In the genomic region with DNA sequence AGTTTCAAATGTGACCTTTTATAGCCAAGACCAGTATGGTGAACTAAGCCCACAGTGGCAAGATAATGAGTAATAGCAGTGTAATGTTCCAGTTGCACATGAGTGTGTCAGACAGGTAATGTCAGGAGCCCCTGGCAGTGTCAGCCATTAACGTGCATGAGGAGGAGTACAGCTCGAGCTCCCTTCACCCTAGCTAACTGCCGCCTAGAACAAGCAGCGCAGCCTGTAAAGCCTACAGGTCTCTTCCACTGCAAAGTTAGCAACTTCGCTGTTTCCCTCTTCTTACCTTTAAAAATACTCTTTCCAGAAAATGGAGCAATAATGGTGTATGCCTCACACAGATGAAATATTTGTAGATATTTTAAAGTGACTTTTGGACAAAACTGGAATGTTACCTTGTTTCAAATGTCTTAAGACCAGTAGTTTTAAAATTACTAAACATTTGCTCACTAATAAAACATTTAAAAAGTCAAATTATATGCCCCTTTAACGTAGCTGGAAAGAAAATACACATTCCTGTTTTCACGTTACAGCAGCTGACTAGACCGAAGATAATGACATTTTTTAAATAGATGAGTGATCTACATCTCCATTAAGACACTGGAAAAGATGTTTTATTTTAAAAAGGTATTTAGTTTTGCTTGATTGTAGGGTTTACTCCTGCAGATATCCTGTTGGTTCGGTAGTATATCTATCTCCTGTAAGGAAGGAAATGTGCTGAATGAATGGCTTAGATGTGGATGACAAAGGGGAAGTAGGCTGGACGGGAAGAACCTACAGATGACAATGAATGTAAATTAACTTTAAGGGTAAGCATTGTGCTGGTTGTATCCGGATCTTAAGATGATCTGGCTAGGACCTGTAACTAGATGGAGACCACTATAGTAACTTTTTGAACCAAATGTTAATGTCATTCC, we compare ENCODE assay signal across 8 mouse cellular contexts. TPM values are rescaled to one million over a fixed set of nuclear protein-coding genes. Genes with fewer than 3 reads are reported as not detected.
DNase-seq lines count a peak whose midpoint lies in the region; ATAC-seq and TF ChIP-seq lines count a peak whose summit lies in the region.

No protein-coding gene starts in this region.

- WGBS in forebrain, embryonic 10.5 days, result 56% methylated on average over 11 of the region's 11 CpGs
- WGBS in intestine, postnatal 0 days, result 20% methylated on average over 11 of the region's 11 CpGs

- H3ac ChIP-seq in myocyte (ENCODE audit: control insufficient read depth, insufficient read length), result no peak overlapping the region

- peaks cover 36% of the 10 kb centered on the region for H3K4me1 ChIP-seq in forebrain, embryonic 10.5 days
- H3K4me1 ChIP-seq in intestine, postnatal 0 days (replicated peaks; ENCODE audit: control insufficient read depth, insufficient read depth, low read length), result 0 out of 2 replicates have a peak, but pooled peaks cover 4% of the 10 kb centered on the region

- H3K9me3 ChIP-seq in forebrain, embryonic 10.5 days, result no peaks in the 10 kb centered on the region
- H3K9me3 ChIP-seq in intestine, postnatal 0 days (ENCODE audit: control insufficient read depth), result no peaks in the 10 kb centered on the region

- H3K27ac ChIP-seq in forebrain, embryonic 10.5 days, result peak overlapping the region; percentile 3; the same call in 1 of the 2 replicates
- peak overlapping the region; percentile 100; the same call in 1 of the 2 replicates for H3K27ac ChIP-seq in intestine, postnatal 0 days (ENCODE audit: low read depth, low read length)

- H3K27me3 ChIP-seq in forebrain, embryonic 10.5 days (ENCODE audit: poor library complexity, severe bottlenecking), result no peaks in the 10 kb centered on the region
- H3K27me3 ChIP-seq in intestine, postnatal 0 days (replicated peaks; ENCODE audit: control insufficient read depth, insufficient read depth, low read length), result no peaks in the 10 kb centered on the region
- no peaks in the 10 kb centered on the region for H3K27me3 ChIP-seq in myocyte (ENCODE audit: control insufficient read depth, insufficient read depth, insufficient read length)

- peaks cover 54% of the 10 kb centered on the region for H3K79me2 ChIP-seq in myocyte (ENCODE audit: control insufficient read depth, insufficient read depth)

- H3K4me3 ChIP-seq in forebrain, embryonic 10.5 days, result peak overlapping the region; percentile 99
- H3K4me3 ChIP-seq in intestine, postnatal 0 days (ENCODE audit: low read depth, low read length), result peak overlapping the region; percentile 100
- peak overlapping the region; percentile 74 for H3K4me3 ChIP-seq in myocyte

- DNase-seq in spleen, postnatal 36 days (ENCODE audit: low spot score in 2 of 2), result peak; percentile 19 to 39
- DNase-seq in spleen, adult 18-20 months, result no peak
- no peak for DNase-seq in forebrain, embryonic 10.5 days (ENCODE audit: extremely low spot score, low spot score)
- no peak for DNase-seq in cerebellum, adult 18-20 months
- DNase-seq in adrenal gland, postnatal 4 days (ENCODE audit: low spot score in 2 of 2), result no peak
- DNase-seq in ovary, adult 18-20 months (ENCODE audit: low spot score), result no peak

- no peak for ATAC-seq in intestine, postnatal 0 days

- H3K36me3 ChIP-seq in forebrain, embryonic 10.5 days (replicated peaks), result peaks cover 56% of the 10 kb centered on the region
- H3K36me3 ChIP-seq in intestine, postnatal 0 days (ENCODE audit: control insufficient read depth, insufficient read depth), result no peaks in the 10 kb centered on the region
- H3K36me3 ChIP-seq in myocyte (ENCODE audit: control insufficient read depth, insufficient read depth), result peaks cover 30% of the 10 kb centered on the region

- peak overlapping the region; percentile 98 for H3K9ac ChIP-seq in intestine, postnatal 0 days (ENCODE audit: low read depth, low read length)

- peak overlapping the region; percentile 82 for H3K4me2 ChIP-seq in intestine, postnatal 0 days (replicated peaks; ENCODE audit: low read depth)
- H3K4me2 ChIP-seq in myocyte (ENCODE audit: low read depth), result peak overlapping the region; percentile 93

- no peak for TF ChIP-seq CTCF in intestine, postnatal 0 days (IDR thresholded peaks at IDR 0.05; ENCODE audit: low read depth)

- TF ChIP-seq POLR2A in myocyte (IDR thresholded peaks at IDR 0.05; ENCODE audit: insufficient read length, low read depth), result no peak

TF ChIP-seq in myocyte, 11 proteins besides CTCF, POLR2A, EP300 and RAD21:
- TF ChIP-seq CEBPB (IDR thresholded peaks at IDR 0.05; ENCODE audit: insufficient read depth, poor library complexity, severe bottlenecking) (0 out of 2 replicates have a peak, but pooled peaks have one; percentile 14), MYOG (IDR thresholded peaks at IDR 0.05; ENCODE audit: control insufficient read depth in 1 of 3, insufficient read depth in 1 of 3, insufficient read length in 2 of 3, low read depth in 2 of 3) (no peak)

RNA-seq across cellular contexts. Expression of a gene that starts 1.9 kb away (rescaled TPM):
- 0.84 and 1.2 TPM in 2 replicates for polyA plus RNA-seq in forebrain, embryonic 10.5 days (2016; fragmentation: Nextera tagmentation; extraction: Ambion mirVana)
- 1.9 and 2.4 TPM in 2 replicates for polyA plus RNA-seq in intestine, postnatal 0 days (2015; fragmentation: Nextera tagmentation; extraction: Ambion mirVana)
- polyA plus RNA-seq in myocyte (2012; fragmentation: generic; extraction: Trizol), result 2.4 TPM
- total RNA-seq in adrenal gland, postnatal 4 days (2021), result 1 to 10 TPM; 1.1 to 1.2 TPM

RNA-seq across cellular contexts. Expression of a gene that starts 2.2 kb away (rescaled TPM):
- 32.6 and 33.5 TPM in 2 replicates for polyA plus RNA-seq in forebrain, embryonic 10.5 days (2016; fragmentation: Nextera tagmentation; extraction: Ambion mirVana)
- 82.7 and 86.3 TPM in 2 replicates for polyA plus RNA-seq in intestine, postnatal 0 days (2015; fragmentation: Nextera tagmentation; extraction: Ambion mirVana)
- 71.4 TPM for polyA plus RNA-seq in myocyte (2012; fragmentation: generic; extraction: Trizol)
- 100 to 1,000 TPM; 100 to 105 TPM for total RNA-seq in adrenal gland, postnatal 4 days (2021)

RNA-seq across cellular contexts. Expression of a gene that starts 17.1 kb away (rescaled TPM):
- 95.2 and 97.8 TPM in 2 replicates for polyA plus RNA-seq in forebrain, embryonic 10.5 days (2016; fragmentation: Nextera tagmentation; extraction: Ambion mirVana)
- polyA plus RNA-seq in intestine, postnatal 0 days (2015; fragmentation: Nextera tagmentation; extraction: Ambion mirVana), result 41.9 and 45.3 TPM in 2 replicates
- 6.8 TPM for polyA plus RNA-seq in myocyte (2012; fragmentation: generic; extraction: Trizol)
- total RNA-seq in adrenal gland, postnatal 4 days (2021), result 10 to 100 TPM; 45.4 to 49.9 TPM

Comparison
In these comparisons a context has a peak if more than half of its experiments do, and no peak if none do; other contexts are left out.
1. DNase-seq: peak in spleen, postnatal 36 days (2 of 2); none in spleen, adult 18-20 months (0 of 2), forebrain, embryonic 10.5 days (single experiment), cerebellum, adult 18-20 months (0 of 2), adrenal gland, postnatal 4 days (0 of 2) and ovary, adult 18-20 months (single experiment).
2. Peak in every context shown above with its lines, with median percentiles within 50 percentile points of each other: H3K4me3 ChIP-seq.